Mouse (Mus musculus) ovary, adult 18-20 months (tissue): ENCODE results near the gene Tfcp2.
"Not testable (repeated sequence)": the region's sequence is repeated elsewhere in the genome, so short reads cannot be mapped to it uniquely, and the experiment has no call there.

Experiments
- DNase-seq: peaks from one replicate; pipeline ENCODE4 v3.0.0; 2022; ENCODE audit warnings: low spot score, mixed read lengths

The Tfcp2 gene

DNA sequence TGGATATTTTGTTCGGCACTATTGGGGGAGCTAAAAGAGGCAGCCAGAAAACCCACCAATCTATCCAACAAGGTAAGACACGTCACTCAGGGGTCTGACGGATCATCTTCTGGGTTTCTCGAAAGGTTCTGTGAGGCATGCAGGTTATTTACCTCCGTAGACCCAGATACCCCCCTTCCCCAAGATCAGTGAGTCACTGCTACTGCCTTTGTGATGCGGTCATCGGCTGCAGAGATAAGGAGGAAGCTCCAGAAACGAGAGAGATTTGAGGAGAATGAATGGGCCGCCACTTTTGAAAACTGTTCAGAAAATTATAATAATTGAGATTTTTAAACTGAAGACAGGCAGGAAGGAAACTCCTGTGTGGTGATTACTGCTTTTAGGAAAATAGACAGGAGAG, 4.6 kb upstream of the Tfcp2 start:
- no peak for DNase-seq

DNA sequence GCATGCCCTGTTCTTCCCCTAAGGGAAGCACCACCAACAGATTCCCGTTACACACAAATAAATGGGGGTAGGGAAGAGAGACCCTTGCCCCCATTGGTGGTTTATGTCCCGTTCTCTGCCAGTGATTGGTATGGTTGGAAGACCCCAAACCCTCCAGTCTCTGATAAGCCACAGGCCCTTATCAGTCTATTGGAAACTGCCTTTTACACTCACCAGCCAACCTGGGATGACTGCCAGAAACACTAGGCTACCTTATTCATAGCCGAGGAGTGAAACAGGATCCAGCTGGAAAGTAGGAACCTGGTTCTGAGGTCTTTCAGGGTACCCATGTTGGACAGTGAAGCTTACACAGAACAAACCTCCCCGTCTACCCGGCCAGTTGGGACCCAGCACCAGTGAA, 4.2 kb upstream of the Tfcp2 start:
- no peak for DNase-seq

DNA sequence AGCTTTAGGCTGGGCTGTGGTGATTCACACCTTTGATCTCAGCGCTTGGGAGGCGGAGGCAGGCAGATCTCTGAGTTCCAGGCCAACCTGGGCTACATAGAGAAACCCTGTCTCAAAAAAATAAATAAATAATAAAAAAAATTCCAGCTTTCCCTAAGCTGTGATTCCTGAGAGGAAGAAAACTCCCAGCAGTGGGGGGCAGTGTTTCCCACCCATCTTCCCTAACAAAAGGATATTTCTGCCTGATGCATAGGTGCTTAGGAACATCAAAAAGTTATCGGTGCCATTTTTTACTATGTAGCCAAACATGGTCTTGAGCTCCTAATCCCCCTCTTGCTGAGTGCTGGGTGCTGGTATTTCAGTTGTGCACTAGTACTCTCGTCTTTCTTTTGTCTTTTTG, 1.5 kb downstream of the Tfcp2 start:
- DNase-seq = no peak

DNA sequence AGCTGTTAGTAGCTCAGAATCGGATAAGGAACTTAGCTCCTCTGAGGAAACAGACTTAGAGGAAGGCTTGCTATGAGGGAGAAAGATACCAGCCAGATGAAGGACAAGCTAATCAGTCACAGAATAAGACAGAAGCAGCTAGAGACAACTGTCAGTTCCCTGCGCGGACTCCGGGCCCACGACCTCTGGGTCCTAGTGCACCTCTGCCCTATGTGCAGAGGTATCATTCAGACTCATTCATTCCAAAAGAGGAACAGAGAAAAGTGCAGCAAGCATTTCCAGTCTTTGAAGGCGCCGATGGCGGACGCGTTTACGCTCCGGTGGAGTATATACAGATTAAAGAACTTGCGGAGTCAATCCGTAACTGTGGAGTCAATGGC, 8.2 kb downstream of the Tfcp2 start:
- not testable (repeated sequence) for DNase-seq

DNA sequence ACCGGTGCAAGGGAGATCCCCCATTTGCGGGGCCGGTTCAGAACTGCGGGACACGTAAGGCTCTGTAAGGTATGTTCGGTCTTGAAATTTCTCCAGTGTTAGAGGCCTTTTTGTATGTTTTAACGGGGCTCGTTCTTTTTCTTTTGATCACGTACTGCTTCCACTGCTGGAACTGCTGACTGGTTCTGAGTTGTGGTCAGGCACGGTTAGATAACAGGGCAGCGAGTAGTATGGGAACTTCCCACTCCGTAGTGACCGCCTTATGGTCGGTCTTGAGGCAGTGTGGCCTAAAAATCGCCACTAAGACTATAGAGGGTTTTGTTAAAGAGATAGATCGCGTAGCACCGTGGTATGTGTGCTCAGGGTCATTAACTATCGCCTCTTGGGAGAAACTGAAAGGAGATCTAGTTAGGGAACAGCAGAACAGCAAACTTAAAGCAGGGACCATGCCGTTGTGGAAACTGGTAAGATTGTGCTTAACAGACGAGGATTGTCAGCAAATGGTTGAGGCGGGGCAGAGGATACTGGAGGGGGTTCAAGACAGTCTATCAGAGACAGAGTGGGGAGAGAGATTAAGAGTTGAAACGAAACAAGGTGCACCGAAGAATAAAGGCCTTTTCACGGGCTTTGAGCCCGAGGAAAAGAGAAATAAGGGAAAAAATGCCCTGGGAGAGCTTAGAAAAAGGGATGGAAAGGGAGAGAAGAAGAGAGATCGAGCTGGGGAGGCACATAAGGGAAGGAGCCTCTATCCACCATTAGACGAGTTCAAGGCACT, 8.7 kb downstream of the Tfcp2 start:
- DNase-seq = not testable (repeated sequence)

DNA sequence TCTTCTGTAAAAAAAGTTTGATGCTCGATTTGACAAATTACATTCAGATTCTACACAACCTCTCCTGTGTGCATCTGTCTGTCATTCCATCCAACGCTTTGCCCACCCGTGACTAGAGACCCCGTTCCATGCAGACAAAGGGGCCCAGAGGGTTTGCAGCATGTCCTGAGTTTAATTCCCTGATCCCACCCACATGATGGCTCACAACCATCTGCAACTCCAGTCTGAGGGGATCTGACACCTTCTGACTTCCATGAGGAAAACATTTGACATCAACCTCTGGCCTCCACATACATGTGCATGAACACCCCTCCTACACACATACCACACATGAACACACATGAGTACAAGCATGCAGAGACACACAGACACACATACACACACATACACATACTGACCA, 10.4 kb downstream of the Tfcp2 start:
- DNase-seq = no peak

DNA sequence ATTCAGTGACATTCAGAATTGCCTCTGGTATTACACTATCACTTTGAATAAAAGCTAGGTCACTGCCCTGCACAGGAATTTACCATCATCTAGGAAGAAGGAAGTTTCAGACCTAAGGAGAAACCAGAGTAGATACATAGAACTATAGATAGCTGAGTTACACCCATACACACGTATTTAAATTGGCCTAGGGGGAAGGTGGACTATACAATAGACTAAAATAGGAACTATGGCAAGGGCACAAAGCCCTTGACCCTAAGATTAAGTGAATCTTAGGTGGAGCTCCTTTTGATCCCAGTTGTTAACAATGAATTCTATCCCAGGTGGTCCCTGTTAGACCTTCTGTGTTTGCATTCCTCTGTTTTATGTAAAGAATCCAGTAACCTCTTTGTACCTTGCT, 10.8 kb downstream of the Tfcp2 start:
- not testable (repeated sequence) for DNase-seq

DNA sequence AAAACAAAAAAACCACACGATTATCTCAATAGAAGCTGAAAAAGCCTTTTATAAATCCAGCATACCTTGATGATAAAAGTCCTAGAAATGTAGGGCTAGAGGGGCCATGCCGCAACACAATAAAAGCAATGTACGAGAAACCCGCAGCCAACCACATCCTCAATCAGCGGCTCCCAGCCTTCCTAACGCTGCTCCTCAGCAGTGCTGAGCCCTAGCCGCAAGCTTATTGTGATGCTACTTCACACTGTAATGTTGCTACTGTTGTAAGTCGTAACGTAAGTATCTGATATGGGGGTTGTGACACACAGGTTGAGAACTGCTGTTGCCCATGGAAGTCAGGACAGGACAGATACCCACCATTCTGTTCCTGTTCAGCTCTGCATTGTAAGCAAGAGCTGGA, 12.4 kb downstream of the Tfcp2 start:
- no peak for DNase-seq

DNA sequence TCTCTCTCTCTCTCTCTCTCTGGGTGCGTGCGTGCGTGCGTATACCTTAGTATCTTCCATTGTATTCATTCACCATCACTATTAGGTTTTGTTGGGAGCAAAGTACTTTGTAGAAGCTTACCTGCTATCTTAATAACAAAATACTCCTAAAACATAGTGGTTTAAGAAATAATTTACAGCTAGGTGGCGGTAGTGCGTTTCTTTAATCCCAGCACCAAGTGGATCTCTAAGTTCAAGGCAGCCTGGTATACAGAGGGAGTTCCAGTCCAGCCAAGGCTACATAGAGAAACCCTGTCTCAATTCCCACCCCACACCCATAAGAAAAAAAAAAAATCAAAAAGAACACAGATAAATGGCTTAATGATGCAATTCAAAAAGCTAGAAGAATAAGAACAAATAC, 13.9 kb downstream of the Tfcp2 start:
- no peak for DNase-seq

DNA sequence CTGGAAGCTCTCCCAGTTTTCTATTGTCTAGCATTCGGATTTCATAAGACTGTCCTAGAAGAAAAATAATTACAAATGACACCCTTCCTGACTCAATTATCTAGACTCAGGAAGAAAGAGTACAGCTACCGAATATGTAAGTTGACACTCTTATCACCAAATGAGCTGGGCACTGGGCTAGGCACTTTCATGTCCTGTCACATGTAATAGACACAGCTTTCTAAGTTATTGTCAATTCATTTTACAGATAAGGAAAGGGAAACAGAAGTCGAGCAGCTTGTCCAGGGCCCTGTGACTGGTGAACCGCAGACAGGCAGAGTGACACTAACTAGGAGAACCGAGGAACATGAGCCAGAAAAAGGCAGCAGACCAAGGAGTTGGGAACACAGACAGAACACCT, 23.9 kb downstream of the Tfcp2 start:
- DNase-seq = no peak

DNA sequence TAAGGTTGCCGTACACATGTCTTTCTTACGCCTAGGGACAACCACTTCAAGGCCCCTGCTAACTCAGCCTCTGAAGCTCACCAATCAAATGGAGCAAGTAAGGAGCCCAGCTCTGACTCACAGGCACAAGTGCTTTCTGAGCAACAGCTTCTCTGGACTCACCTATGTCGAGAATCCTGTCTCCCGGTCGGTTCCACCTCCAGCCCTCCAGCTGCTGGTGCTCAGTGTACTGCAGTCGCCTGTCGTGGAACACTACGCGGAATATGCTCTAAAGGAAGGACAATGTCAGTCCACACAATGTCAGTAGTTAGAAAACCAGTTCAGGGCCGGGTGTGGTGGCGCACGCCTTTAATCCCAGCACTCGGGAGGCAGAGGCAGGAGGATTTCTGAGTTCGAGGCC, 26.4 kb downstream of the Tfcp2 start:
- no peak for DNase-seq

DNA sequence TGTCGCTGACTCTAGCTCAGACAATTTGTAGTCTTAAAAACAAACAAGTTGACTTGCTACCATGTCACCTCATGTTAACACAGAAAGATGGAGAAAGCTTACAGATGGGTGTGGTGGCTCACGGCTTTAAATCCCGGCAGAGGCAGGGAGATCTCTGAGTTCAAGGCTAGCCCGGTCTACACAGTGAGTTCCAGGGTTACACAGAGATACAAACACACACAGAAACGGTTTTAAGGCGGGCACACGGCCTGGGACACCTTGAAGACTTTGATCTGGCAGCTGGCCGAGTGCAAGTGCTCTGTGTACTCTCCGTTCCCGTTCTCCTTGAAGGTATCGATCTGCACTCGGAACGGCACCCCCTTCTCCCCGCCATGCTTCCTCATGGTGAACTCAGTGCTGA, 31.5 kb downstream of the Tfcp2 start:
- no peak for DNase-seq

DNA sequence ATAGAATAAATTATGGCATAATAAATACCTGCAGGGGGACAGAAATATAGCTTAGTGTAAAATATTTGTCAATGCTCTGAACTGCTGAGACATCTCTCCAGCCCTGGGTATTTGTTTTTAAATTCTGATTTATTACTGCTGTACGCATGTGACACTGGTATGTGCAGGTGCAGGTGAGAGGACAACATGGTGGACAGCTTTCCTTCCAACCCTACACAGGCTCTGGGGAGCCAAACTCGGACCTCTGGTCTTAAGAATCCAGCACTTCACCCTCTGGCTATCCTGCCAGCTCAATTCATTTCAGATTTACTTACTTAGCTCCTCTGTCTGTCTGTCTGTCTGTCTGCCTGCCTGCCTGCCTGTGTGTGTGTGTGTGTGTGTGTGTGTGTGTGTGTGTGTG, 36.7 kb downstream of the Tfcp2 start:
- no peak for DNase-seq

DNA sequence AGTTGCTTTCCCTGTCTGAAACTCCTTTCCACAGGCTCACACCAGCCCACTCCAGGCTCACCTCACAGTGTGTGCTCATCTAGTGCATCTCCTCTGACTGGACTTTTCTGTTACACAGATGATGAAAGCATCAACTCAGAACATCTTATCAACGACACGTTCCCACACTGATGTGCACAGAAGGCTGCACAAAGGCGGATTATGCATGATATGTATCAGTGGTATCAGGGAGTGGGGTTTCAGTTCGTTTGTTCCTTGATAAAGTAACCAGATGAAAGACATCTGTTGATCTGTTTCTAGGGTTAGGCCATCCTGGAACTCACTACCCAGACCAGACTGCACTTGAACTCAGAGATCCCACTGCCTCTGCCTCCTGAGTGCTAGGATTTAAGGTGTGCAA, 38.4 kb downstream of the Tfcp2 start:
- no peak for DNase-seq

DNA sequence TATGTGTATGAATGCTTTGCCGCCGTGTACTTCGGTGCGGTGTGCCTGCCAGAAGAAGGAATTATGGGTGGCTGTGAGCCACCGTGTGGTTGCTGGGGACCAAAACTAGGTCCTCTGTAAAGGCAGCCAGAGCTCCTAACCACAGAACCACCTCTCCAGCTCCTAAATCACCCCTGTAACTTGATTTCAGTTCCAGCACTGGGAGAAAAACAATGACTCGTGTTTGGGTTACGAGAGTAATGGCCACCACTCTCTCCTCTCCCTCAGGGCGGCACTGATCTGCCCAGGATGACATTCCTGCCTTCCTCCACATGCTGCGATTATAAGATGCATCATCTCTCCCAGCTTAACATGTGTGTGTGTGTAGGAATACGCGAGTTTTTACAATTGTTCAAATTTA, 41.7 kb downstream of the Tfcp2 start:
- DNase-seq = no peak

DNA sequence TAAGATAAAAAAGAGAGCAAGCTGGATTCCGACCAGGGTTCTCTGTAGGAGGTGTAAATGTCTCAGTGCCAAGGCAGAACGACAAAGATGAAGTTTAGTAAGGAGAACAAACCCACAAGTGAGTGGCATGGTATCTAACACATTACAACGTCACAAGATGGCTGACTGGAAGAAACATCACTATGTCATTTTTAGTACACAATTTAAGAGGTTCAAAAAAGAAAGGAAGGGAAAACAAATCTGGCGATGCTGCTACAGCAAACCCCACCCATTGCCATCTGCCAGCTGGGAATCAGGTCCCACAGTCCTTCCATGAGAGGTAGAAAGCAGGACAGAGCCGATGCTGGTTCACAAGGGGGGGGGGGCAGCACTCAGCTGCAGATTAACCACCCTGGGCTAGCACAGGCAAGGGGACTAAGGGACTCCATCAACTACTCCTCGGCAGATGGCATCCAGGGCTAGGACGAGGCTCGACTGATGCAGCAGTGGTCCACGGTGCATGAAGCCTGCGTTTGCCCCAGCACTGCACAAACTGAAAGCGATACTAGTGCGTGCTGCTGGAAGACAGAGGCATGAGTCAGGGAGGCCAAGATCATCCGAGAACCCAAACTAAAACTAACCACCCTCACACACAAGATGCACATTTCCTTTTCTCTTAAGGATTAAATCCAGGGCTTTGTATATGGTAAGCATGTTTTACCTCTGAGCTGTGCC, 43.2 kb downstream of the Tfcp2 start:
- DNase-seq = no peak

DNA sequence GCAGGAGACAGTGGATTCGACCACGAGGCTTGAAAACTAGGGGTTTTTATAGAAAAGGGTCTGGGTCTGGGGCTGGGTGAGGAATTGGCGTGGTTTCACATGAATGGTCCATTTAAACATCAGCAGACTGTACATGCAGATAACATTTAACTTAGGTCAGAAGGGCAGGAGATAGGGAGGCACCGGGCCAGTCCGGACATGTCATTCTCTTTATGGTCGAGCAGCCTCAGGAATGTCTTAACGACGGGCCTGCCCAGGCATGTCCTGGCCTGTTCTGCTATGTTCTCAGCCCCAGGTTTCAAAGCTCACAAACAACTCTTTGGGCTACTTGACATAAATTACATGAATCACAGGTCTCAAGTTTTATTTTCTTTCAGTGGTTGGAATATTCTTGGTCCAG, 52.3 kb downstream of the Tfcp2 start:
- not testable (repeated sequence) for DNase-seq

DNA sequence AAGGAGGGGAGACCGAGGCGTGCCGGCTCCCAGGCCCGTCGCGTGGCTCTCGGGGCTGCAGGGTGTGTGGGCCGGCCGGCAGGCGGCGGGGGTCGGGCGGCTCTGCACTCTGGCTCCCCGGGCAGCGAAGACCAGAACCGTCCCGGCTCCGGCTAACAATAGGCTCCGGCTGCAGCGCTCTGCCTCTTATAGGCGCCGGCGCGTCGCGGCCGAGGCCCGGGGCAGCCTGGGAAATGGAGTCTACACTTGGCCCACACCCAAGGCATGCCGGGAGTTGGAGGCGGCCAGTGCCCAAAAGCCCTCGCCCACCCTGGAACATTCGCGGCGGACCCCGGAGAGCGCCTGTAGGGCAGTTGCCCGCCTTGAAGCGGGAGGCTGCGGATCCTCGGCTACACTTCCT, 56.7 kb downstream of the Tfcp2 start, which contains the start of gene Csrnp2:
Gene Csrnp2, minus strand, starts transcription at position 387 of the 400 bp plus-strand sequence.
- peak; percentile 86 for DNase-seq

DNA sequence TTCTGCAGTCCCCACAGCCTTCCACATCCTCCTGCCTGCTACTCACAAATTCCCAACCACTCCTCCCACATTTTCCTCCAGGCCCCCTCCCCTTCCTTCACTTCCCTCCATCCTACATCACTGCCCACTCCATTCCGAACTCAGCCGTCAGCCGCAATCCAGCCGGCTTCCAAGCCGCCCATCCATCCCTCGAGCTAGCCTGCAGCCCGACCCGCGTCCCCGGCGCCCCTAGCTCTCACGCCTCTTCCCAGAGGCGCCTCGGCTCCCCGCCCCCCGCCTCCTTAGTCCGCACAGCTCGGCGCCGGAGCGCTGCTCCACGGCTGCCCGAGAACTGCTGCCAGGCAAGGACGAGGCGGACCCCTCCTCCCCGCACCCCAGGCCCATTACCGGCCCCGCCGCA, 57.2 kb downstream of the Tfcp2 start:
- DNase-seq = no peak

DNA sequence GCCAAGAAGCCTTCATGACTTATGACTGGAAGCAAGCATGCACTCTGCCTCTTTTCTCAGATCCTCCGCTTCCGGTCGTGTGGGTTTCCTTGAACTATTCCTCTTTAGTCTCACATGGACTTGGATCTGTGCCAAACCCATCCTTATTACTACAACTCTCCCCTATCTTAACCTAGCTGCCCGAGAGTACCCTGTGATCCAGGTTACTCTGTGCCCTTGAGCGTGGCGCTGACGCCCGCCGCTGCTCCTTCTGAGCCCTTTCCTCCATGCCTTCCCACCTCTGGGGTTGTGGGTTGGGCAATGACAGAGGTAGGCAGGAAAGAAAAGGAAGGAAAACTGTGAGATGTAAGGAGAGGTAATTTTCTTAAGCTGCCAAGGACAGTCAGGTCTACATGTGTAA, 59.8 kb downstream of the Tfcp2 start:
- DNase-seq = no peak

DNA sequence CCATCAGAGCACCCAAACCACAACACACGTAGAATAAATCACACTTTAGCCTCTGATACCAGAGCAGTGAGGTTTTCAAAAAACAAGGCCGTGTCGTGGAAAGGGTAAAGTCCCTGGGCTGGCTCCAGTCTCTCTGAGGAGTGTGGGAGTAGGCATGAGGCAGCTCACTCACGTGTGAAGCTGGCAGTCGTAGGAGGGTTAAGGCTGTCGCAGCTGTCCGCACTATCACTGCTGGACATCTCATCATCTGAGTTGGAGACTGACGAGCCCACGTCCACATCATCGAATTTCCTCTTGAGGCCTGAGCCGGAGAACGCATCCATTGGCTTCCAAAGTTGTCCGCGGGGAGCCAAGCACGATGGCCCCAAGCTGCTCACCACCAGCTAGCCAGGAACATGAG, 62.5 kb downstream of the Tfcp2 start:
- DNase-seq = no peak

DNA sequence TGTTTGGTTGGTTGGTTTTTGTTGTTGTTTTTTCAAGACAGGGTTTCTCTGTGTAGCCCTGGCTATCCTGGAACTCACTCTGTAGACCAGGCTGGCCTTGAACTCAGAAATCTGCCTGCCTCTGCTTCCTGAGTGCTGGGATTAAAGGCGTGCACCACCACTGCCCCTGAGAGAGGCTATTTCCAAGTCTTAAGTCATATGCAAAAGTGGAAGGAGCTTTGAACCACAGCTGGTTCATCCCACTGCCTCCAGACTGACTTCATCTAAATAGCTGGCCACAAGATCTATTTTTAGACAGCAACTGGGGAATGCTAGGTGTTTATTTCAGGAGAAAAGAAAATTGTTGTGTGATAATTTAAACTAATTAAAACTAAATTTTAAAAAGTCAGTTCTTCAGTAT, 63.5 kb downstream of the Tfcp2 start:
- not testable (repeated sequence) for DNase-seq

DNA sequence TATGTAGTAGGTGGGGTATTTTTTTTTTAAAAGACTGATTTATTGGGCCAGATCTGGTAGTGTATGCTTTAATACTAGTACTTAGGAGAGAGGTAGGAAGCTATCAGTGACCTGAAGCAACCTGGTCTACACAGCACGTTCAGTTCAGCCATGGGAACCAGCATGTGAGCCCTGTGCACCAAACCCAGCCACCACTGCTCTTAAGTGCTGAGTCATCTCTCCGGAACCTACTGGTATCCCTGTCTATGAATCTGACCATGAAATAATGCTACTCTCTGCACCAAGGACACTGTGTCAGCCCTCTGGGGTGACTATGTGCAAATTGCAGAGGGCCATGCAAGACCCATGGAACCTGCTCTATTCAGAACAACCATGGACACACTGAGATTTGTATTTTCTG, 64.8 kb downstream of the Tfcp2 start:
- DNase-seq = no peak

DNA sequence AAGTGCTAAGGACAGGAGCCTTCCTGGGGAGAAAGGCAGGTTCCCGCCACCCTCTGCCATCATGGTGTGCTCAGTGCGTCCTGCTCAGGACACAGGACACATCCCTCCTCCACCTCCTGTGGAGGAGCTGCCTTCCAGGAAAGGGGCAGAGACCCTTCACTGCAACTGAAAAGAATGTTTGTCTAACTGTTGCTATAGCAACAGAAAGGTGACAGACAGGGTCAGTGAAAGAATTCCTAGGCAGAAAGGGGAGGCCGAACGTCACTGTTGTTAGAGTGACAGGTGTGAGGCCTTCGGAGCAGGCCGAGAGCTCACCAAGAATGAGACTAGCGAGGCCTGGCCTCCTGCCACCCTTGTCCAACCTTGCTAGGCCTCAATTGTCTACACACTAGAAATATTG, 65.4 kb downstream of the Tfcp2 start:
- DNase-seq = no peak
